Mouse (Mus musculus): ENCODE results near the gene Tbpl1.

The Tbpl1 gene

DNA sequence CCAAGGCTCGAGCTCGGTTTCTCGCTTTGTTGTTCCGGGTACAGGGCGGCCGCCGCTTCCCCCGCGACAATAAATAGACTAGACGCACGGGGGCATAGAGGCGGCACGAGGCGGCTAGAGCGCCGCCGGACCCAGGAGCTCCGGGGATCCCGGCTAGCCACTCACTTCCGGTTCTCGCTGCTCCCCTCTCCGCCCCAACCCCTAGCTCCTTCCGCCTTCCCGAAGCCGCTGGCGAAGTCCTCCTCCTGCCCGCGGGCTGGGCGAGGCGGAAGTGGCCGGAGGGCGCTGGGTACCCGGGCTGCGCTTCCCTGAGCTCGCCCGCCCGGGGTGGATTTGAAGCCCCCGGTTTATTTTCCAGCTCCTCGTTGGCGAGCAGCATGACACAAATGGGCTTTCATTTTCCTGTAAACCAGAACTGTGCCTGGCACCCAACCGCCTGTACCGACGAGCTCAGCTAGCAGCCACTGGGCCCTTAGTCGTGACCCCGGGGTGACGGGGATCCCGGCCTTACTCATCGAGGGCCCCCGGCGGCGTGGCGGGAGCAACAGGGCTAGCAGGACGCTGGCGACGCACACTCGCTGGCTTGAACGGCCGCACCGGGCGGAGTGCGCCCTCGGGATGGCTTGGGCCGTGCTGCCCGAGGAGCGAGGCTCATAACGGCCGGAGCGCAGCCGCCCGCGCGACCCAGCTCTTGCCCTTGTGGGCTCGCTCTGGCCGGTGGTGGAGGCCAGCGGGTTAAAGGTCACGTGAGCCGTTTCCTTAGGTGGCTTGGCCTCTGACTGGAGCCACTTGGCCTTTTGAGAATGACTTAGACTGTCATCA is at the start of gene Tbpl1:
Gene Tbpl1 (minus strand): TSS at position 667 of the 822 bp plus-strand sequence.
- DNase-seq: peak; percentile 96 to 98

GRCm38 (mm10) chr10:22781466-22781865 is 49.7 kb upstream of the Tbpl1 start:
- DNase-seq: no peak

GRCm38 (mm10) chr10:22777939-22778338 is 46.2 kb upstream of the Tbpl1 start:
- DNase-seq: peak in 1 of 2 experiments; percentile 8

DNA sequence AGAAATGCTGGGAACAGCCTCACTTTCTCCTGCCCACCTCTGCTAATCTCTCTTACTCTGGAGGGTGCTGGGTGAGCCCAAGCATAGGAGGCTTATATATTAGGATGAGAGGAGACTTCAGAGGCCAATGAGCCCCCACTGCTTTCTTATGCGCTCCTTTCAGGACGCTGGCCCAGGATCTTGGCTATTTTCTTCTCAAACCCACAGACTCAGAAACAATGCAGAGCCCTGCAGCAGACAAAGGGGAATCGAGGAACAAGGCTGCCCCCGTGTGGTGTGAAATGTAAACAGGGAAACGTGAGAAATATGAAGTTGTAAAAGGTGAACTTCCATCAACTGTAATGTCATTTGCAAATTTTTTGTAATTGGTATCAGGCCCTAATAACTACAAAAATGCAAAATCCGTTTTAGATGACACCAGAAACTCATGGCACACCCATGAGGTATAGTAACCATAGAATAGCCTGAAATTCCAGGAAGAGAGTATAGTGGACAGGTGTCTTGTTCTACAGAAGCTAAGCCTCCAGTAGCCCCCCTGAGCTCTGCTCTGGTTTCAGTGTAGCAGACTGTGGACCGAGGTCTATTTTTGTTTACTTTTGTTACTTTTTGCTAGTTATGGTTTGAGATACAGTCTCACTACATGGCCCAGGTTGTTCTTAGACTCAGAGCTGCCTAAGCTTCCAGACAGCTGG is 44.4 kb upstream of the Tbpl1 start:
- DNase-seq: peak; percentile 55 to 78

DNA sequence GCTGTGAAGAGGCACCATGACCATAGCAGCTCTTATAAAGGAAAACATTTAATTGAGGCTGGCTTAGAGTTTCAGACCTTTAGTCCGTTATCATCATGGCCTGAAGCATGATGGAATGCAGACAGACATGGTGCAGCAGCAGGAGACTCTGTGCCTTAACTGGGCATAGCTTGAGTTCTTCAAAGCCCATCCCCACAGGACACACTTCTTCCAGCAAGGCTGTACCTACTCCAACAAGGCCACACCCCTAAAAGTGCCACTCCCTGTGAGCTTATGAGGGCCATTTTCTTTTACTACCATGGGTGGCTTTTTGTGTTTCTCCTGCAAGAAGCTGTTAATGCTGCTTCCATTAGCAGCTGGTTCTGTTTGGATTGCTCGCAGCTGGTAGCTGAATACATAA is 43.7 kb upstream of the Tbpl1 start:
- DNase-seq: no peak

DNA sequence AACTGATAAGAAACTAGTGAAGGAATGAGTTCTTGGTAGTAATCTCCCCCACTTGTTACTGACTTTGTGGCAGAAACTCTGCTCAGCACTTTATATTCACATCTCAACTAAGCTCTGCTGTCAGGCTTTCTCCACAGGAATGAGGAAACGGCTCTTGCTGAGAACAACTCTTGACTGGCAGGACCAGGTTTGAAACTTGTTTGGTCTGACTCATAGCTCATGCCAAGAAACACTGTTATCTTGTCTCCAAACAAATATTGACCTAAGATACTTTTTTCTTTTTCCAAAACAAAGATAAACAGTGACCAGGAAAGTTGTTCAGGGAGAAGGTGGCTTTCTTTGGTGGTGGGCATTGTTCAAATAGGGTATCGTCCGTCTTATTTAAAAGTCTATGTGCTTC is 42.9 kb upstream of the Tbpl1 start:
- no peak for DNase-seq

GRCm38 (mm10) chr10:22754240-22754639 is 22.5 kb upstream of the Tbpl1 start:
- no peak for DNase-seq

- no peak for DNase-seq
These were observed 19.5 kb upstream of the Tbpl1 start for GRCm38 (mm10) chr10:22751175-22751682.

- DNase-seq: peak; percentile 87 to 89
These were observed 14.9 kb upstream of the Tbpl1 start for GRCm38 (mm10) chr10:22746334-22747322.

- peak in 1 of 2 experiments; percentile 36 for DNase-seq
These were observed 14.2 kb upstream of the Tbpl1 start for GRCm38 (mm10) chr10:22745922-22746321.

DNA sequence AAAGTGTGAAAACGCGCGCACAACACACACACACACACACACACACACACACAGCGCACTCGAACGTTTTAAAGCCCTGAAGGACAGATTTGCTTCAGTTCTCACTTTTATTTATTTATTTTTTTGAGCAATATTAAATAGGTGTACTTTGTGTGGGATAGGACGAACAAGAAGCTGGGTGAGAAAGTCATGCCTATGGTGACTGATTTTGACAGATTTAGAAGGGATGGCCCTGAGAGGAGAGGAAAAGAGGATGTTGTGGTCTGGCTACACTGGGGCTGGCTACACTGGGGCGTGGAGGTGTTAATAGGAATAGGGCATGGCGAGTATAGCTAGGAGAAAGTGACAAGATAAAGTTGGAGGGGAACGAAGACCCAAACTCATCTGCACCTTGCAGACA is 443 bp upstream of the Tbpl1 start:
- DNase-seq: peak in 1 of 2 experiments; percentile 14

DNA sequence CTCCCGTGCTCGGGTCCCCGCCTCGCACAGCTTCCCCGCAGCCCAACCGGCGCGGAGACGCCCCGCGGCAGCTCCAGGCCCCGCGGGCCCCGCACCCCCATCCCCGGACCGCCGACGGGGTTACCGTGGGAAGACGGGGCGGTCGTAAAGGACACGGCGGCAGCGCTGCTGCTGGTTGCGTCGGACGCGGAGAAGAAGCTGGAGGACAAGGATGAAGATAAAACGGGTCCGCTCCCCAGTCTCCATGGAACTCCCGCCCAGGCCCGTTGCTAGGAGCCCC is 806 bp downstream of the Tbpl1 start:
- DNase-seq: no peak

DNA sequence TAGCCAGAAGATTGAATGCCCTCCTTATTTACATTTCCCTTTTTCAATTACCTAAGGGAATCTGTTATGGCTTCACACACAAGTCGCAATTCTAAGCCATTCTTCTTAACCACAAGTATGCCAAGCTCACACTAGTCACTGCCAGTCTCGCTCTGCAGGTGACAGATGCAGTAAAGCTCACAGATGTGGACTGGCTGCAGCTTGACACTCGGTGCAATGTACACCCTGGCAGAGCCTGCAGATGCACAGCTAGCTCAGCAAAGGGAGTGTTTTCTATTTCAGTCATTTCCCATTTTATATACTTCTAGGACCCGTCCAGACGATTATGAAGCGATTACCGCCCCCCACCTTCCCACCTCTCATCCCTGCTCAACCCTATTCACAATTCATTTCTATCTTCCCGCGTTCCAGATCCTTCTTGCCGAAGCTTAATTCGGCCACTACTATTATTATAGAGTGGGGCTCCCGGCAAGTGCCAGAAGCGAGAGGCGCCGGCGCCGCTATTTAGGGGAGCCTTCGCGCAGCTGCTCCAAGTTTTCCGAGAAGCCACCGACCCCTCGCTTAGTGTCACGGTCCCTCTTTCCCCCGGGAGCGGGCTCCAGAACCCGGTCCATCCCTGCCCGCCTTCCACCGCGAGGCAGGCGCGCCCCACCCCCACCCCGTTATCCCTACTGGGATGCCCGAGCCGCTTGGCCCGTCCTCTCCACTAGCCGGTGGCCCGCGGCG is 1.3 kb downstream of the Tbpl1 start:
- DNase-seq: no peak

DNA sequence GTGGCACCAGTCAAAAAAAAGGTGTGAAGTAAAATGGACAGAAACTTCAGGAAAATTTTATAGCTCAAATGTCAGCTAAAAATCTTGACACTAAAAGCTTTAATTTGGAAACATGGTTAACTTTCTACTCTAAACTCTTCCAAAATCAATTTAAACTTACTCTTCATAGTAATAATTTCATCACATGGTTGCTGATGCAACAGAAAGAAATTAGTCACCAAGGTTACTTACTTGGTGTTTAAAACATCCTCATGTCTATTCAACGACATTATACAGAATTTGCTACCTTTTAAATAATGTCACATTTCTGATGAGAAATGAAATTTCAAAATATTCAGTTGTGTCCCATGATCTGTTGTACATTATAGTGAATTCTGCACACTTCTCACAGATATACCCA is 3.5 kb downstream of the Tbpl1 start:
- no peak for DNase-seq

DNA sequence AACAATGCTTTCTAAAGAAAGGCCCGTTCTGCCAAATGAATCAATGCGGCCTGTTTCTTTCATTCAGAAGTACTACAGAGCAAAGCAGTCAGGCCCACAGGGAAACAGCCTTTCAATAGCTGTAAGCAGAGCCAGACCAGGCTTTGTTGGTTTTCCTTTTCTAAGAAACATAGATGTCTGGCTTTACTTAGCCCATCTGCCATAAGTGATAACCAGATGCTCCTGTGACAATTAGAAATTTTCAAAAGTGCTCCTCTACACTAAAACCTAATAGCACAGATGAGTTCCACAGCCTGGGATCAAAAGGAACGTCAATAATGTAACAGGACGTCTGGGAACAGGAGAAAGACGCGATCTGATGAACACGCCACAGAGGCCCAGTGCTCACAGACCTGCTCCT is 5.4 kb downstream of the Tbpl1 start:
- DNase-seq: no peak

- DNase-seq: no peak
These were observed 6.6 kb downstream of the Tbpl1 start for GRCm38 (mm10) chr10:22725166-22725565.

GRCm38 (mm10) chr10:22720781-22721529 is 10.8 kb downstream of the Tbpl1 start:
- DNase-seq: no peak

GRCm38 (mm10) chr10:22718475-22718874 is 13.3 kb downstream of the Tbpl1 start:
- peak; percentile 67 to 73 for DNase-seq

GRCm38 (mm10) chr10:22714520-22714919 is 17.2 kb downstream of the Tbpl1 start:
- peak; percentile 72 to 77 for DNase-seq

- no peak for DNase-seq
These were observed 18.8 kb downstream of the Tbpl1 start for GRCm38 (mm10) chr10:22712955-22713354.

DNA sequence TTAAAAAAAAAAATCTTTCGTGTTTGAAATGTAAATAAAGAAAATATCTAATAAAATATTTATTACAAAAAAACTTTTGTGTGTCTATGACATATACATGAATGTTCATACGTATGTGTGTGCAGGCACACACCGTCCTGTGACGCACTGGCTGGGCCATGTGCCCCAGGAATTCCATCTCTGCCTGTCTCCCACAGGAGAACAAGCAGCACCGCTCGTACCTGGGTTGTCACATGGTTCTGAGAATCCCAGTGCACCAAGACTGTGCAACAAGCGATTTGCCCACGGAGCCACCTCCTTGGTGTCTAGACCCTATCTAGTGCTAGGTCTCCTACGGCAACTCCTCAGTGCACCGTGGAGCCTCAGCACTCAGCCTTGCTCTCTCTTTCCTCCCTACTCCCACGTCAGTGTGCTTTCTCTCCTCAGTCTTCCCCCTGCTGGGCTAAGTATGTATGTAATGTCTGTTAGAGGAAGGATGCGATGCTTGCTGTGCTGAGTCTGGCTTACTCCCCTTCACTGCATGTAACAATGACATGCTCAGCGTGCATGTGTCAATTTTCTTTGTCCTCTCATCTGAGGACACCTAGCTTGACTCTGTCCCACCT is 21.5 kb downstream of the Tbpl1 start:
- no peak for DNase-seq
